18 mouse cellular contexts compared by ENCODE assay signal in genomic region chr8:60842388-60842787, GRCm38 (mm10).
"Had no signal": no experiment of that assay in that cellular context is flagged by ENCODE, and none has a peak within 500 bp of the region (broad histone marks: within the 10 kb centered on the region; RNA-seq: fewer than 3 reads in every experiment).

No protein-coding gene starts in this region.

- H3K36me3 ChIP-seq: kidney, embryonic 15.5 days; liver, embryonic 13.5 days; midbrain, embryonic 12.5 days; midbrain, embryonic 15.5 days; neural tube, embryonic 12.5 days had no signal

- H3K9me3 ChIP-seq: kidney, embryonic 15.5 days; liver, embryonic 13.5 days; midbrain, embryonic 12.5 days; midbrain, embryonic 15.5 days; neural tube, embryonic 12.5 days had no signal

- DNase-seq: kidney, adult 2 months; kidney, postnatal 10 days; kidney, postnatal 36 days; layer of hippocampus, postnatal 36 days; liver, embryonic 13.5 days; lung, adult 2 months; retina, postnatal 1 day; right cerebral cortex, postnatal 25 days; spleen, adult 18-20 months; thymus, adult 18-20 months; thymus, postnatal 36 days had no signal

- H3K4me3 ChIP-seq: kidney, embryonic 15.5 days; left cerebral cortex, adult 2 months; liver, embryonic 13.5 days; midbrain, embryonic 12.5 days; midbrain, embryonic 15.5 days; neural tube, embryonic 12.5 days had no signal

- ATAC-seq: intestine, postnatal 0 days; midbrain, embryonic 15.5 days had no signal

- H3K9ac ChIP-seq: kidney, embryonic 15.5 days; liver, embryonic 13.5 days; midbrain, embryonic 12.5 days; midbrain, embryonic 15.5 days; neural tube, embryonic 12.5 days had no signal

- H3K27me3 ChIP-seq: kidney, embryonic 15.5 days; liver, embryonic 13.5 days; midbrain, embryonic 12.5 days; midbrain, embryonic 15.5 days; neural tube, embryonic 12.5 days had no signal

- H3K27ac ChIP-seq: kidney, embryonic 15.5 days; left cerebral cortex, adult 2 months; liver, embryonic 13.5 days; macrophage; midbrain, embryonic 12.5 days; midbrain, embryonic 15.5 days; neural tube, embryonic 12.5 days had no signal

- H3K4me1 ChIP-seq: kidney, embryonic 15.5 days; liver, embryonic 13.5 days; midbrain, embryonic 12.5 days; midbrain, embryonic 15.5 days; neural tube, embryonic 12.5 days had no signal

- H3K4me2 ChIP-seq: kidney, embryonic 15.5 days; liver, embryonic 13.5 days; midbrain, embryonic 12.5 days; midbrain, embryonic 15.5 days; neural tube, embryonic 12.5 days had no signal
